Mouse (Mus musculus) forebrain, embryonic 10.5 days (tissue): ENCODE data around the gene Grid2. TPM values are rescaled to one million over a fixed set of nuclear protein-coding genes. Genes with fewer than 3 reads are reported as not detected.

Source experiments
- DNase-seq: peaks from one replicate; pipeline ENCODE4 v3.0.0-alpha.2; 2017; ENCODE audit warnings: low spot score; ENCODE audit errors: extremely low spot score
- H3K27ac ChIP-seq: fragments of 300-500 bp; sonication (generic); 2 replicates; pipeline ENCODE4 v1.5.1; 2016; ENCODE audit warnings: mild to moderate bottlenecking
- H3K27me3 ChIP-seq: fragments of 300-500 bp; sonication (generic); 2 replicates; pipeline ENCODE4 v1.6.1; 2016; ENCODE audit warnings: mild to moderate bottlenecking; ENCODE audit not compliant: poor library complexity, severe bottlenecking
- H3K36me3 ChIP-seq: fragments of 300-500 bp; sonication (generic); replicated peaks from 2 replicates; pipeline ENCODE4 v1.6.1; 2016; ENCODE audit warnings: mild to moderate bottlenecking, moderate library complexity
- H3K4me1 ChIP-seq: fragments of 300-500 bp; sonication (generic); 2 replicates; pipeline ENCODE4 v1.6.1; 2016
- H3K4me3 ChIP-seq: fragments of 300-500 bp; sonication (generic); 2 replicates; pipeline ENCODE4 v1.5.1; 2016; ENCODE audit warnings: mild to moderate bottlenecking, moderate library complexity
- H3K9me3 ChIP-seq: fragments of 300-500 bp; sonication (generic); 2 replicates; pipeline ENCODE4 v1.6.1; 2016; ENCODE audit warnings: mild to moderate bottlenecking, moderate library complexity
- WGBS: fragments of 180-500 bp; shearing (Covaris S2); methylation state at CpG from one replicate; pipeline ENCODE4 v1.1.7; 2016; 5-methylcytosine and 5-hydroxymethylcytosine counted together
- polyA plus RNA-seq: library from polyadenylated mRNA; unstranded; fragments of >200 nt; fragmentation: Nextera tagmentation; extraction: Ambion mirVana; gene quantifications from 2 replicates; pipeline ENCODE4 v1.2.1, GENCODE M21; 2016

Gene Grid2
- polyA plus RNA-seq, 1 experiment from 2014 or later: 0.50 TPM

DNA sequence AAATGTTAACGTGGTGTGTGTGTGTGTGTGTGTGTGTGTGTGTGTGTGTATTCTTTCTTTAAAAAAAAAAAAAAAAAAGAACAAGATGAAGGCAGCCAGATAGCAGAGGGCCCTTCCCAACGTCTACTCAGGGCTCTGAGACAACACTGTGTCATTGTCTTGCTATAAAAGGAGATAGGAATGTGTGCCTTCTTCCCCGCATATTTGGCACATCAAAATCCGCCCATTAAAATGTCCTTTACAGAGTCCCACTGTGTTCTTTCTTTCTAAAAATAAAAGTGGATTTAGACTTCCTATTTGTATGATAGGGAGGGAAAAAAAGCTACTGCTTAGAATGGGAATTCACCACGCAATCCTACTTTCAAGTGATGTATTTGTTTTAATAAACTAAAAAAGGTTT is 691.0 kb downstream of the Grid2 start:
- H3K9me3 ChIP-seq: no peaks in the 10 kb centered on the region
- 56% methylated on average over 5 of the region's 5 CpGs for WGBS
- no peaks in the 10 kb centered on the region for H3K27me3 ChIP-seq
- no peak for DNase-seq
- H3K4me1 ChIP-seq: no peaks in the 10 kb centered on the region
- no peaks in the 10 kb centered on the region for H3K36me3 ChIP-seq
- no peak overlapping the region for H3K27ac ChIP-seq
- no peak overlapping the region for H3K4me3 ChIP-seq

DNA sequence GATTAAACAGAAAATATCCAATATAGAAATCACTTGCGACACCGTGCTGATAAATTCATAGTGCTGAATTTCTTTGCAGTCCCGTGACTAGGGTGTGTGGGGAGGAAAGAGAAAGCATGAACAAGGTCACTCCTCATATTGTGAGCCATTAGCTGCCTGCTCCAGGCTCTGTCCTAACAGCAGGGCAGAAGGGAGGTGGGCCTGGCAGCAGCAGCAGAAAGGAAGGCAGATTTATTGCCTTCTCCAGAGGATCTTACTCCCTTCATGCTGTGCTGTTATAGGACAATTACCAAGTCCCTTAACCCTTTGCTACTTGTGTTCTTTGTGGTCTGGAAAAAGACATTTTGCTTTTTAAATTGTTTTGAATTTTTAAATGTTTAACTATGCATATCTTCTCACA is 708.1 kb downstream of the Grid2 start:
- no peak overlapping the region for H3K4me3 ChIP-seq
- H3K27me3 ChIP-seq: no peaks in the 10 kb centered on the region
- WGBS: 84% methylated on average over 3 of the region's 3 CpGs
- DNase-seq: no peak
- no peak overlapping the region for H3K27ac ChIP-seq
- no peaks in the 10 kb centered on the region for H3K9me3 ChIP-seq
- H3K36me3 ChIP-seq: no peaks in the 10 kb centered on the region
- H3K4me1 ChIP-seq: no peaks in the 10 kb centered on the region

DNA sequence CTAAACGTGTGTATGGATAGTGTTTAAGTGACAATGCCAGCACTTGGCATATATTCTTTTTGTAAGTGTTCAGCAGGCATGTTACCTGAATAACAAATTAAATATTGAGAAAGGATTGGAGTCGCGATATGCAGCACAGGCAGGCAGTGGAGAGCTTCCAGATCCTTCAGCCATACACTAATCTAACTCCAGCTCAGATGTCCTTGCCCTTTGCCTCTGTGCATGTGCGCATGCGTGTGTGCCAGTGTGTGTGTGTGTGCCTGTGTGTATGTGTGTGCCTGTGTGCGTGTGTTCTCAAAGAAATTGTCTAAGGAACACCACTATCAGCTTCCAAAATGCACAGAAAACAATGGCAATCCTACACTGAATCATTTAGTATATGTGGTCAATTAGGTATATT is 708.6 kb downstream of the Grid2 start:
- no peak overlapping the region for H3K4me3 ChIP-seq
- H3K4me1 ChIP-seq: no peaks in the 10 kb centered on the region
- H3K27me3 ChIP-seq: no peaks in the 10 kb centered on the region
- no peak for DNase-seq
- no peak overlapping the region for H3K27ac ChIP-seq
- H3K9me3 ChIP-seq: no peaks in the 10 kb centered on the region
- 89% methylated on average over 6 of the region's 6 CpGs for WGBS
- H3K36me3 ChIP-seq: no peaks in the 10 kb centered on the region

DNA sequence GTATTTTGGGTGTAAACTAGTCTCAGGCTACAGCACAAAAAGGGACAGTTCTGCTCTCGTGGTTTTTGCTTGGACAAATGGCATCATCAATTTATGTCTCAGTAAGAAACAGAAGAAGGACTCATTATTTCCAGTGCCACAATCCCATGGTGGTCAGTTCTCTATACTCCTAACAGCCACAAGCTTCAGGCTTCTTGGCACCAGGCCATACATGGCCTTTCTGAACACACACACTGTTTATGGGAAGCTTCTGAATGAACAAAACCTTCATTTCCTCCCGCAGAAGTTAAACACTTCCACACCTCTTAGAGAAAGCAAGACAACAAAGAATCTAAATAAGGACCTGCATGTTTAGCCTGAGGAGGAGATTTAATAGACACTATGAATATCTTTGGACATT is 709.1 kb downstream of the Grid2 start:
- Histone ChIP-seq H3K36me3 (no peaks in the 10 kb centered on the region), H3K9me3 (no peaks in the 10 kb centered on the region), H3K4me1 (no peaks in the 10 kb centered on the region), H3K4me3 (no peak overlapping the region), H3K27me3 (no peaks in the 10 kb centered on the region), H3K27ac (no peak overlapping the region)
- no peak for DNase-seq
- 93% methylated on average over 2 of the region's 2 CpGs for WGBS

DNA sequence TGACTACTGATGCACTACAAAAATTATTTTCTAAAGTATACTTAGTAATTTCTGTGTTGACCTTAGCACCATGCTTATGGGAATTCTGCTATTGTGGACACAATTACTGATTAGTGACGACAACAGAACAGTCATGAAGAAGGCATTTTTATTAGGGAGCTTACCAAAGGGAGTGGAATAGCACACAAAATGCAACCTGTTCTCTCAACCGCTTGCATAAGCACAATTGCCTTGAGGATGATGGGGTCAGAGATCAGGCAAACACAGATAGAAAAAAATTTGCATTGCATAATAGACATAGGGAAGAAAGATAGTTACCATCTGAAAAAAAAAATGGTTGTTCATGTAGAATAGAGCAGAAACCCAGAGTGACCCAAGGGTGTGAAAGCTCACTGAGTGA is 790.4 kb downstream of the Grid2 start:
- no peak for DNase-seq

DNA sequence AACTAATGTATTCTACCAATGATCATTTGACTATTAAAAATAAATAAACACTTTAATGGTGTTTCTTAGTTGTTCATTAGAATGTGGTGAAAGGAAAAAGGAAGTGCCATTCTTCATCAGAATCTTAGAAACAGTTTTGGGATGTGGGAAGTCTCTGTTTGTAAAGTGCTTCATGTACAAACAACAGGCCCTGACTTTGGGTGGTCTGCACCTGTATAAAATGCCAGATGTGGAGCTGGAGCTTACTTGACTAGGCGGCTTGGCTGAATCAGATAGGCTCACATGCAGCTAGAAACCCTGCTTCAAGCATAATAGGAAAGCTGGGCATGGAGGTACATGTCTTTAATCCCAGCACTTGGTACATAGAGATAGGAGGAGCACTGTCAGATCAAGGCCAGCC is 791.1 kb downstream of the Grid2 start:
- Histone ChIP-seq H3K36me3 (no peaks in the 10 kb centered on the region), H3K9me3 (no peaks in the 10 kb centered on the region), H3K4me3 (no peak overlapping the region), H3K27me3 (no peaks in the 10 kb centered on the region), H3K27ac (no peak overlapping the region), H3K4me1 (no peaks in the 10 kb centered on the region)
- no peak for DNase-seq
- 92% methylated on average over 1 of the region's 1 CpGs for WGBS

More for the DNA sequence above, 790.4 kb downstream of the Grid2 start:
- Histone ChIP-seq H3K4me3 (no peak overlapping the region), H3K9me3 (no peaks in the 10 kb centered on the region), H3K27ac (no peak overlapping the region), H3K4me1 (no peaks in the 10 kb centered on the region), H3K27me3 (no peaks in the 10 kb centered on the region), H3K36me3 (no peaks in the 10 kb centered on the region)
- 91% methylated on average over 2 of the region's 2 CpGs for WGBS

DNA sequence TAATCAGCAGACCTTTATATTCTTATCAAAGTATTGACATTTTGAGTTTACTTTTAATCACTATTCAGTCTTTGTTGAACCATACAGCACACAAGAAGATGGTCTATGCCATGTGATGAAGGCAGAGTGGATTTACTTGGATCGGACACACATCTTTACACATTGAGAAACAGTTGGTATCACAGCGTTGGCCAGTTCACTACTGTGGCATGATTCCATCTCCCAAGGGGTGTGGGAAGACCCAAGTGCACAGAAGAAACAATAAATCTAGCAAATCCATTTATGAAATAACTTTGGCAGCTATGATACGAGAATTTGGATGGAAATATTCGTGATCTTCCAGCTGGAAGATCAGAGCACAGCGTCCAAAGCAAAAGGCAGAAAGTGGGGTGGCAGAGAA is 792.3 kb downstream of the Grid2 start:
- no peaks in the 10 kb centered on the region for H3K27me3 ChIP-seq
- no peak overlapping the region for H3K4me3 ChIP-seq
- no peak overlapping the region for H3K27ac ChIP-seq
- 93% methylated on average over 5 of the region's 5 CpGs for WGBS
- H3K9me3 ChIP-seq: no peaks in the 10 kb centered on the region
- no peaks in the 10 kb centered on the region for H3K36me3 ChIP-seq
- no peak for DNase-seq
- H3K4me1 ChIP-seq: no peaks in the 10 kb centered on the region

DNA sequence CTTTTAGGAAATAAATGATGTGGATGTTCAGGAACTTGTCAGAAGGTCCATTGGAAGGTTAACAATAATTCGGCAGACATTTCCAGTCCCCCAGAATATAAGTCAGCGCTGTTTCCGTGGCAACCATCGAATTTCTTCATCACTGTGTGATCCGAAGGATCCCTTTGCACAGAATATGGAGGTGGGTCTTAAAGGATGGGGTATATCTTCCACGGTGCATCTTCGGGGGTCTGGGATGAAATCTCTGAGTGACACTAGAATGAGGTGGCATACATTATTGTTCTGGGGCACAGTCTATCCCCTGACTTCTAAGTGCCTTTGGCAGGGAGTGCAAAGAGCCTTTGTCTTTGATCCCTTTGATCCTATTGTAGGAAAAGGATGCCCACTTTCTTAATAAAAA is 808.2 kb downstream of the Grid2 start:
- no peak for DNase-seq
- Histone ChIP-seq H3K4me1 (no peaks in the 10 kb centered on the region), H3K36me3 (no peaks in the 10 kb centered on the region), H3K9me3 (no peaks in the 10 kb centered on the region), H3K27ac (no peak overlapping the region), H3K4me3 (no peak overlapping the region), H3K27me3 (no peaks in the 10 kb centered on the region)
- 87% methylated on average over 7 of the region's 7 CpGs for WGBS

DNA sequence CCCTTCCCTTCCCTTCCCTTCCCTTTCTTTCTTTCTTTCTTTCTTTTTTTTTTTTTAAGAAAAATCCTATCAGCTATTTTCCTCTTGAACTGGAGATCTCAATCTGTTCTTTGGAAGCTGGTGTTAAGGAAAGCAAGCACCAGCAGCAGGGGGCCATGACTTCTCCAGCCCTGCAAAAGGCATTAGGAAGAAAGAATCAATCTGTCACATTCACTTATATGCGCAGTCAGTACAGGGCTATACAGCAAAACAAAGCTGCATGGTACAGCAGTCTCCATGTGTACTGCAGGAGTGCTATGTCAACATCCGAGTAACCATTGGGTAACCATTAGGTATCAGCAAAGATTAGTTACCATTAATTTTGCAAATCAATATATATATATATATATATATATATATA is 809.0 kb downstream of the Grid2 start:
- no peak overlapping the region for H3K4me3 ChIP-seq
- H3K36me3 ChIP-seq: no peaks in the 10 kb centered on the region
- H3K9me3 ChIP-seq: no peaks in the 10 kb centered on the region
- WGBS: 79% methylated on average over 2 of the region's 2 CpGs
- H3K4me1 ChIP-seq: no peaks in the 10 kb centered on the region
- H3K27ac ChIP-seq: no peak overlapping the region
- no peaks in the 10 kb centered on the region for H3K27me3 ChIP-seq
- DNase-seq: no peak

DNA sequence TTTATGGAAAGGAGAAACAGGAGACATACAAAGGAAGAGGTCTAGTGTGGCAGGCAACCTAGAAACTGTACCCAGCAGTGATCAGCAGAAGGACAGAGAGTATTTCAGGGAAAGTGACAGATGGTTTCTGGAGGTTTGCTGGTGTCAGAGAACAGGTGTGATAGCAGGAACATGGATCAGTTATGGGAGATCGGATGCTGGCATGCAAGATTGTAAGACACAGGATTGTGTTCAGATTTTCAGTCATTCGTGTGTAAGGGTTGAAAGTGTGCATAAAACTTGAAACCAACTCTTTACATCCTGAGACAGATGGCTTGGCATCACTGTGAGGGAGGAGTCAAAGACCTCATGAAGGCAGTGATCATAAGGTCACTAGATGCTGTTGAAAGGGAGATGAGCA is 817.7 kb downstream of the Grid2 start:
- no peak for DNase-seq
- no peaks in the 10 kb centered on the region for H3K9me3 ChIP-seq
- H3K36me3 ChIP-seq: no peaks in the 10 kb centered on the region
- no peak overlapping the region for H3K4me3 ChIP-seq
- H3K27me3 ChIP-seq: no peaks in the 10 kb centered on the region
- WGBS: 84% methylated on average over 2 of the region's 2 CpGs
- no peaks in the 10 kb centered on the region for H3K4me1 ChIP-seq
- no peak overlapping the region for H3K27ac ChIP-seq

DNA sequence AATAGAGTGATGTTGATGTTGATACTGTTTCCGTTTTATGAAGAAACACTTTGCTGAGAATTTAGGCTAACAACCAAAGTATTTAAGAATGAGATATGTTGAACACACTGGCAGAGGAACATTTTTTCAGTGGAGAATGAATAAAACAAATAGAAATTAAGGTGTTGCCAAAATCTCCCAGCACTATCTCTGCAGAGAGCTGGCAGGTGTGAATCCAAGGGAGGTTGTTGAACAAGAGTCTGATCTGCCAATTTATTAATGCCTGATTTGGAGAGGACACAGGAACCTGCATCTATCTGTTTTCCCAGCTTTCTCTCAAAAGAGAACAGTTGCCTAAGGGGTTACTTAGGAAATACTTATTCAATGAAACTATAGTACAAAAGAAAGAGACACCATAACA is 822.2 kb downstream of the Grid2 start:
- H3K27me3 ChIP-seq: no peaks in the 10 kb centered on the region
- H3K4me1 ChIP-seq: no peaks in the 10 kb centered on the region
- DNase-seq: no peak
- no peaks in the 10 kb centered on the region for H3K36me3 ChIP-seq
- no peak overlapping the region for H3K27ac ChIP-seq
- no peak overlapping the region for H3K4me3 ChIP-seq
- WGBS: 98% methylated on average over 1 of the region's 1 CpGs
- H3K9me3 ChIP-seq: no peaks in the 10 kb centered on the region

DNA sequence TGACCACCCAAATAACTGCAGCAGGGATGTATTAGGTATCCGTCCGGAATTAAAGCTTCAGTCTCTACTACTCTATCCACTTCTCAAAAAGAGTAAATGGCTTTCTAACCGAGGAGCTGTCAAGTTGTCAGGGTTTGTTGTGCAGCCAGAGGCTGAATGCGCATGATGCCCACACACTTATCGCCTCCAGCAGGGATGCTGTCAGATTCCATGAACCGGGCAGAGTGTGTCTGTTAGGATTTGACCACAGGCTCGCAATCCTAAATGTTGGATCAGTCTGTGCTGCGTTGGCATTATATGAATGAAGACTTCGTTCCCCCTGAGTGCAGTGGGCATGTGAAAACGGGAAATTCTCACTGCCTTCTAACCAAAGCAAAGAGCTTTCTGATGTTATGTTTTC is 843.0 kb downstream of the Grid2 start:
- no peak overlapping the region for H3K4me3 ChIP-seq
- H3K9me3 ChIP-seq: no peaks in the 10 kb centered on the region
- WGBS: 86% methylated on average over 10 of the region's 10 CpGs
- no peaks in the 10 kb centered on the region for H3K27me3 ChIP-seq
- no peaks in the 10 kb centered on the region for H3K4me1 ChIP-seq
- DNase-seq: no peak
- no peaks in the 10 kb centered on the region for H3K36me3 ChIP-seq
- no peak overlapping the region for H3K27ac ChIP-seq

DNA sequence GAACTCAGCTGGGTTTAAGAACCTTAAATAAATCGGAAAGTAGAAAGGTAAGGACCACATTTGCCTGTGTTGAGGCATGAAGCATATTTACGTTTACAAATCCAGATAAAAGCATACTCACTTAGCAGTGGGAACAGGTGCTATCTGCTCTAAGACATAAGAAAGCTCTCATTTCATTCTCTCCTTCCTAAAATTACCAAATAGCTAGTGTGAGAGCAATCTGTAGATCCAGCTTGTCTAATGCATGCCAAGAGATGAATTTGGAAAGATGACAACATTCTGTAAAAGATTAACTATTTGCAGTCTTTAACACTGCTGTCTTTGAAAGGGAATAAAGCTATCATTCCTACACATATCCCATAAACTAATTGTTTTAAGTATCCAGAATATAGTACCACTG is 858.9 kb downstream of the Grid2 start:
- no peak for DNase-seq
- no peaks in the 10 kb centered on the region for H3K36me3 ChIP-seq

DNA sequence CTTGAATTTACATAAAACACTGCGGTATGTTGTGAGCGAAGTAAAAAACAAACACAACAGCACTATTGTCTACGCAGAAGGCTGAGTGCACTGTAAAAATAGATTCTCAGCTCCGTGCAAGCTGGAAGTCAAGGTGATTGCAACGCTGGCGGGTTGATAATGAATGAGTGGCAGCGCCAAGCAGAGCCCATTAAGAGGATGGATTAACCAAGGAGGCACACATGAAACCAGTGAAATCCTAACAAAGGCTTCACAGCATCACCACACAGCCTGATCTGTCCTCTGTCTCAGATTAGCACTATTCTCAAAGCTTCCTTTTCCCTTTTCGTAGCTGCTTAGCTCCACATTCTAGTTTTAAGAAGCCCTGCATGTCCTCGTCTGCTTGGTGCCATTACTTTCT is 880.6 kb downstream of the Grid2 start:
- 81% methylated on average over 9 of the region's 9 CpGs for WGBS
- Histone ChIP-seq H3K4me3 (no peak overlapping the region), H3K9me3 (no peaks in the 10 kb centered on the region), H3K4me1 (no peaks in the 10 kb centered on the region), H3K36me3 (no peaks in the 10 kb centered on the region), H3K27me3 (no peaks in the 10 kb centered on the region), H3K27ac (no peak overlapping the region)
- no peak for DNase-seq

More for the DNA sequence above, 858.9 kb downstream of the Grid2 start:
- H3K9me3 ChIP-seq: no peaks in the 10 kb centered on the region
- H3K4me1 ChIP-seq: no peaks in the 10 kb centered on the region
- H3K27me3 ChIP-seq: no peaks in the 10 kb centered on the region
- no peak overlapping the region for H3K27ac ChIP-seq
- 85% methylated on average over 2 of the region's 2 CpGs for WGBS
- H3K4me3 ChIP-seq: no peak overlapping the region
